Mouse (Mus musculus) central nervous system, embryonic 14 days (tissue): ENCODE data around the gene Gm45233. TPM values are rescaled to one million over a fixed set of nuclear protein-coding genes. Genes with fewer than 3 reads are reported as not detected.

Source experiments
- polyA plus RNA-seq: library from polyadenylated mRNA; depleted of rRNA; stranded (reverse); fragments of >200 nt; gene quantifications from 2 replicates; pipeline ENCODE4 v1.2.3, GENCODE M21; 2012; rRNA removed

The Gm45233 gene
- 0.95 and 1.3 TPM in 2 replicates for polyA plus RNA-seq

DNA sequence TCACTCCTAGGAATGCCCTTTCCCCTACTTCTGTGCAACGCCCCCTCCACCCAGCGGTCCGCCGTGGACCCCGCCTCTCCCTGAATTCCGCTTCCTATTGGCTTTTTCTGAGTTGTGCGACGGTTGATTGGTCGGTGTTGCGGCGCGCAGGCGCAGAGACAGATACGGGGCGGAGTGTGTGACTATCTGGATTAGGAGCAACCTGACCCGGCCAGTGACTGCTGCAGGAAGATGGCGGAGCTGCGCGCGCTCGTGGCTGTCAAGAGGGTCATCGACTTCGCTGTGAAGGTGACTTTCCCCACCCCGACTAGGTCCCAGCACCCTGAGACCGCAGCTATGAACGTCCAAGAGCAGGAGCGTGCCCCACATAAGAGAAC lies at the start of gene Gm45233, which contains the start of gene Etfb:
Gm45233 (plus strand) TSS at position 212 of the 377 bp plus-strand sequence.
Etfb (plus strand) TSS at position 167 of the 377 bp plus-strand sequence.

DNA sequence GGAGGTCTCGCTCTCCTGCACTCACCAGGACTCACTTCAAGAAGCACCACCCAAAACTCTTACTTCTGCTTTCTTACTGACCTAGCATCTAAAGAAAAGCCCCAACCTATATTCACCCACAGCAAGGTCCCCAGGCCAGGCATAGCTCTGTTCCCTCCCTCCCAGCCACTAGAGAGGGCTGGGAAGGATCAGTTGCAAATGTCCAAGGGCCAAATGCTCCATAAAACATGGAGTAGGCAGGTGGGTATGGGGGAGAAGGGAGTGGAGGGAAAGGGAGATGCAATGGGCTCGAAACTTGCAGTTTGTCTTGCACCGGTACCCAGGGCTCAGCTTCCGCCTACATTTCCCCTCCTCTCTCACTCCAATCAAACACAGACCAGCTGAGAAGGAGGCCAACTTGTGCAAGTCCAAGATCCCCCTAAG lies 35.8 kb upstream of the Gm45233 start, which contains the start of gene Siglecg:
Siglecg (plus strand) TSS at position 74 of the 423 bp plus-strand sequence.

DNA sequence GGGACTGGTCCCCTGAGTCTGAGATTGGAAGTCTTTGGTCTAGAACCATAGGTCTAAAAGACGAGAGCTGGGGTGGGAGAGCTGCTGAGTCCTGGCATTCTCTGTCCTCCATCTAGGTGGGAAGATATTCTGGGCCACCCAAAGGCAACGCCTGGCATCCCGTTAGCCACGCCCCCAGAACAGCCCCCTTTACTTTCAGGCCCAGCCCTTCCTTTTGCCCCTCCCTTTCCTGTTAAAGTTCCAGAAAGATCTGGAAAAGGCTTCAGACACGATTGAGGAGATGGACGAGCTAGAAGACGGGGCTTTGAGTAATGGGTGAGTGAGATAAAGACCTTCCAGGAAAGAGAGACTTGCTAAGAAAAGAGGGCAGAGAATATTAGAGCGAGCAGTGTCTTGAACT lies 16.5 kb upstream of the Gm45233 start, which contains the start of gene Lim2:
Lim2 (plus strand) TSS at position 265 of the 400 bp plus-strand sequence.

DNA sequence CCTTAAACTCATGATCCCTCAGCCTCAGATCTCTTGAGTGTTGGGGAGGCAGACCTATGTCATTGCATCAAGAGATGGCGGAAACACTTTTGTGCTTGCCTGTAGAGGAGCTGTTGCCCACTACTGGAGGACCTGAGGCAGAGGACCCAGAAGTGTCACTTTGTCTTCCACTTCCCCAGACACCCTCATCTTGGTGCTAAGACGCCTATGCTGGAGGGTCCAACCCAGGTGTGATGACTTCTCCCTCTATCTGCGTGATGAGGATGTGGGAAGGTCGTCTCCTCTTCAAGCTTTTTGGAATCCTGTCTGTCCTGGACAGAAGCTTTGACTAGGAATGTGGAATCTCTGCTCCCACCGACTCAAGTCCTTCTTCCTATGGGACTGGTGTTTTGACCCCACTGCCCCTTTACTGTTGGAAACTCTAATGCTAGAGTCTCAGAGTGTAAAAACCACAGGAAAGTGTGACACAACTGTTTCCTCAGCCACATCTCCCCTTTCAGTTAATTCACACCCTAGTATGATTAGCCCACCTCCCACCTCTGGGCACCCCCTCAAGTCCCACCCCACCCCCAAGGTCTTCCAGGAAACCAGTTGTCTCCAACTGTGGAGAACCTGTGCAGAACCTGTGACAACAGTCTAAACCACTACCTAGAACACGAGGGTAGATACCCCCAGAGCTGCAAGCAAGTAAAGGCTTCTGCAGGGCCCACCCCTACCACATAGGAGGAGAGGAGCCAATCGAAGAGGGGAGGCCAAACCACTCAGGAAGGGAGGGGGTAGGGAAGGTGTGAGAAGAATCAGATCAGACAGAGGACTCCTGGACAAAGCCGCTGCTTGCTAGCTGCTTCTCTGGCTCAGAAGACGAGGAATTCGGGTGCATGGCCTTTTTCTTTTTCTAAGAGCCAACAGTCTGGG lies 7.3 kb upstream of the Gm45233 start, which contains the start of gene Nkg7:
Nkg7 (plus strand) TSS at position 733 of the 915 bp plus-strand sequence.

DNA sequence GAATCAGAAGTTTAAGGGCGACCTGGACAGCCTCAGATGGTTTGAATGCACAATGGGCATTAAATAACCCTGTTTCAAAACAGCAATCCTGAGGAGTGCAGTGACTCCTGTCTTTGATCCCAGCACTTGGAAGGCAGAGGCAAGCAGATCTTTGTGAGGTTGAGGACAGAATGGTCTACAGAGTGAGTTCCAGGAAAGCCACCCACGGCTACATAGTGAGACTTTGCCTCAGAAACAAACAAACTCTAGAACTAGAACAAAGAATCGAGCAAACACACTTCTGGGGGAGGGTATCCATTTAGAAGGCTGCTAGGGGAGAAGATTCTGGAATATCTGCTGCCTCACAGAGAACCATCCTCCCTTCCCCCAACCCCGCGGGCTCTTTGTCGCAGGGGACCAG lies 3.4 kb upstream of the Gm45233 start, which contains the start of gene Cldnd2:
Cldnd2 (plus strand) TSS at position 301 of the 400 bp plus-strand sequence.

DNA sequence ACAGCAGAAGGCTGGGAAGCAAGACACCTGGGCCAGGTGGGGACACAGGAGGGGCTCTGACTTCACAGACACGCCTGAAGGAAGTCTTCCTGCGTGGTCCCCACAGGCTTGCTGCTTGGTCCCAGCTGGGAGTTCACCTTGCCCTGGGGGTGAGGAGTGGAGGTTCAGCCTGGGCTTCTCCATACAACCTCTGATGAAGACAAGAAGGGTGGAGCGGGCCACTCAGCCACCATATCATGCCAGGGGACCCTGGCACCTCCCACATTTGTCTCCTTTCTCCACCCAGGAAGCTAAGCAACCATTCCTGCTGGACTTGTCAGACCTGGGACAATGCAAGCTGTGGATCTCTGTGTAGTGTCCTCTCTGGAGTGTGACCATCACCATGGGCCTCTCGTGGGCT lies 18.9 kb downstream of the Gm45233 start, which contains the start of gene Vsig10l:
Vsig10l (plus strand) TSS at position 301 of the 400 bp plus-strand sequence.

DNA sequence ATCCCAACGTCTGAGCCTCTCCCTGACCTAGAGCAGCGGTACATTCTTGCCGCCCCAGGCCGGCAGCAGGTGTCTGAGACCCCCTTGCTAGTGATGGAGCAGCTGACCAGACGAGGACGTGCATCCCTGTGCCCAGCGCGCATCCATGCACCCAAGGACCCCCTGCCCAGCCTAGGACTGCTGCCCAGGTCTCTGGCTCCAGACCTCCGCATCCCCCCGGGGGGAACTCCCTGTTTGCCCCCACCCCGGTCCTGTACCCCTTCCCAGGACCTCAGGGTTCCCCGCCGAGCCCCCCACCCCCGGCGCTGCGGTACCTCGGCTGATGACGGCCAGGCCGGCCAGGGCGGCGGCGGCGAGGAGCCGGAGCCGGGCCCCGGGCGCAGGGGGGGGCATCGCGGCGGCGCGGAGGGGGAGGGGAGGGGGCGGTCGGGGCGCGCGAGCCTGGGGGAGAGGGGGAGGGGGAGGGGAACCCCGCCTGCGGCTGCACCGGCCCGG lies 45.8 kb downstream of the Gm45233 start, which contains the start of gene Iglon5:
Iglon5 (minus strand) TSS at position 445 of the 495 bp plus-strand sequence.

Other genes with a start within 250 kb of the Gm45233 start
- 15.0 TPM in 2 replicates for gene Zfp715, start 130.8 kb upstream of the Gm45233 start, polyA plus RNA-seq
- gene Siglecf, start 92.8 kb upstream of the Gm45233 start, polyA plus RNA-seq = 0.11 and 0.14 TPM in 2 replicates
- 0.04 and 0.43 TPM in 2 replicates for gene Siglecg, start 35.9 kb upstream of the Gm45233 start, polyA plus RNA-seq
- not detected in 2 replicates for gene Lim2, start 16.5 kb upstream of the Gm45233 start, polyA plus RNA-seq
- 0.09 TPM in 1 of 2 replicates, not detected in the other for gene Nkg7, start 7.1 kb upstream of the Gm45233 start, polyA plus RNA-seq
- gene Cldnd2, start 3.3 kb upstream of the Gm45233 start, polyA plus RNA-seq = not detected in 2 replicates
- 81.8 and 99.5 TPM in 2 replicates for gene Etfb, start within 50 bp of the Gm45233 start, polyA plus RNA-seq
- gene Vsig10l, start 19.0 kb downstream of the Gm45233 start, polyA plus RNA-seq = 7.2 and 7.9 TPM in 2 replicates
- 88.3 and 95.3 TPM in 2 replicates for gene Iglon5, start 45.9 kb downstream of the Gm45233 start, polyA plus RNA-seq
- gene 4931406B18Rik, start 61.8 kb downstream of the Gm45233 start, polyA plus RNA-seq = 0.02 TPM in 1 of 2 replicates, not detected in the other
- 1.4 and 1.5 TPM in 2 replicates for gene Cd33, start 100.3 kb downstream of the Gm45233 start, polyA plus RNA-seq
- 9.2 and 13.1 TPM in 2 replicates for gene Zfp658, start 118.1 kb downstream of the Gm45233 start, polyA plus RNA-seq
- gene Zfp719, start 135.5 kb downstream of the Gm45233 start, polyA plus RNA-seq = 5.6 and 7.6 TPM in 2 replicates
- gene Zfp819, start 163.0 kb downstream of the Gm45233 start, polyA plus RNA-seq = 0.29 and 0.45 TPM in 2 replicates
- 0.04 TPM in 1 of 2 replicates, not detected in the other for gene Ceacam18, start 190.6 kb downstream of the Gm45233 start, polyA plus RNA-seq
- gene Siglece, start 216.0 kb downstream of the Gm45233 start, polyA plus RNA-seq = 0.37 and 0.43 TPM in 2 replicates
- gene Ctu1, start 227.9 kb downstream of the Gm45233 start, polyA plus RNA-seq = 20.2 and 24.4 TPM in 2 replicates
- 0.10 and 0.16 TPM in 2 replicates for gene Klk14, start 246.3 kb downstream of the Gm45233 start, polyA plus RNA-seq